In the genomic region with DNA sequence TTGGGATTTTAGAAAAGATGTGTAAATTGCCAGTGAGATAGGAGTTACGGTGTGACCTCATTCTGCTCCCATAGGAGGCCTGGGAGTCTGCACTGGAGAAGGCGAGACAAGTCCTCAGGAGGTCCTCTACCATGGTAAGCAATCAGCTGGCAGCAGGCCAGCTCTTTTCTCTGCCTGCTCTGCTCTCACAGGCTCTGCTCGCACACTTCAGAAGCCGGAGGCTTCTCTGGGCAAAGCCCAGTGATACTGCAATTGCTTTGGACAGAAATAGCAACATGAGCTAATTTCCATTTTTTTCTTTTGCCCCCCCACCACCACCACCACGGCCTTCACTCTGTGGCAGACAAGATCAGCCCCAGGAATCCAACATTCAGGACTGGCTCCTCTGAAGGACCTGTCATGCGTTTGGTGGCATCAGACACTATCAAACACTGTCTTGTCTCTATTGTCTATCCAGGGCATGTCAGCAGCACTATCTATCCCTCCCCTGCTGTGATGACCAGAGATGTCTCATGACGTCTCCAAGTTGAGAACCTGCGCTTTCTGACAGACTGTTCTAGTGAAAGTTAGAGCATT, we compare ENCODE assay signal across 7 mouse cellular contexts.
DNase-seq lines count a peak whose midpoint lies in the region; ATAC-seq and TF ChIP-seq lines count a peak whose summit lies in the region.

No protein-coding gene starts in this region.

- no peaks in the 10 kb centered on the region for H3K27me3 ChIP-seq in embryonic facial prominence, embryonic 12.5 days
- H3K27me3 ChIP-seq in hindbrain, embryonic 13.5 days = no peaks in the 10 kb centered on the region
- H3K27me3 ChIP-seq in lung, postnatal 0 days (replicated peaks; ENCODE audit: insufficient read depth, low read length) = no peaks in the 10 kb centered on the region

- H3K36me3 ChIP-seq in embryonic facial prominence, embryonic 12.5 days = no peaks in the 10 kb centered on the region
- no peaks in the 10 kb centered on the region for H3K36me3 ChIP-seq in hindbrain, embryonic 13.5 days
- H3K36me3 ChIP-seq in lung, postnatal 0 days (ENCODE audit: insufficient read depth, low read length) = no peaks in the 10 kb centered on the region

- TF ChIP-seq EP300 in lung, postnatal 0 days (IDR thresholded peaks at IDR 0.05) = no peak

- H3K9ac ChIP-seq in embryonic facial prominence, embryonic 12.5 days = no peak overlapping the region
- no peak overlapping the region for H3K9ac ChIP-seq in hindbrain, embryonic 13.5 days
- no peak overlapping the region for H3K9ac ChIP-seq in lung, postnatal 0 days (replicated peaks; ENCODE audit: low read depth)

- H3K9me3 ChIP-seq in embryonic facial prominence, embryonic 12.5 days = no peaks in the 10 kb centered on the region
- no peaks in the 10 kb centered on the region for H3K9me3 ChIP-seq in hindbrain, embryonic 13.5 days
- no peaks in the 10 kb centered on the region for H3K9me3 ChIP-seq in lung, postnatal 0 days (ENCODE audit: low read length)

- H3K4me3 ChIP-seq in embryonic facial prominence, embryonic 12.5 days = no peak overlapping the region
- no peak overlapping the region for H3K4me3 ChIP-seq in hindbrain, embryonic 13.5 days
- H3K4me3 ChIP-seq in lung, postnatal 0 days (ENCODE audit: low read depth, low read length) = no peak overlapping the region

- no peak overlapping the region for H3K27ac ChIP-seq in embryonic facial prominence, embryonic 12.5 days
- peak overlapping the region; percentile 56 for H3K27ac ChIP-seq in hindbrain, embryonic 13.5 days
- H3K27ac ChIP-seq in lung, postnatal 0 days (ENCODE audit: low read length) = 0 out of 2 replicates have a peak overlapping the region, but pooled peaks have one; percentile 0

- H3K4me2 ChIP-seq in embryonic facial prominence, embryonic 12.5 days (replicated peaks) = no peak overlapping the region
- no peak overlapping the region for H3K4me2 ChIP-seq in hindbrain, embryonic 13.5 days
- H3K4me2 ChIP-seq in lung, postnatal 0 days (replicated peaks; ENCODE audit: low read depth, low read length) = no peak overlapping the region

- WGBS in embryonic facial prominence, embryonic 12.5 days = 64% methylated on average over 8 of the region's 8 CpGs
- 40% methylated on average over 8 of the region's 8 CpGs for WGBS in hindbrain, embryonic 13.5 days
- 31% methylated on average over 8 of the region's 8 CpGs for WGBS in lung, postnatal 0 days

- peak; percentile 48 for DNase-seq in testis, postnatal 10 days (ENCODE audit: low spot score)
- DNase-seq in testis, postnatal 14 days (ENCODE audit: low spot score) = no peak
- peak; percentile 83 for DNase-seq in lung, postnatal 0 days (ENCODE audit: low spot score)
- DNase-seq in thymus, postnatal 36 days = no peak
- DNase-seq in spleen, postnatal 36 days (ENCODE audit: low spot score in 2 of 2) = no peak

- no peaks in the 10 kb centered on the region for H3K4me1 ChIP-seq in embryonic facial prominence, embryonic 12.5 days
- peaks cover 15% of the 10 kb centered on the region for H3K4me1 ChIP-seq in hindbrain, embryonic 13.5 days (replicated peaks)
- no peaks in the 10 kb centered on the region for H3K4me1 ChIP-seq in lung, postnatal 0 days (ENCODE audit: insufficient read depth, low read depth, low read length)

- TF ChIP-seq CTCF in lung, postnatal 0 days (IDR thresholded peaks at IDR 0.05) = no peak

- ATAC-seq in embryonic facial prominence, embryonic 12.5 days (ENCODE audit: insufficient number of reproducible peaks, insufficient read depth, low FRiP score, low TSS enrichment) = 0 out of 2 replicates have a peak, but pooled peaks have one; percentile 41
- peak; percentile 88 for ATAC-seq in hindbrain, embryonic 13.5 days (ENCODE audit: low FRiP score)
- ATAC-seq in lung, postnatal 0 days = peak; percentile 89

Comparison
In these comparisons a context has a peak if more than half of its experiments do, and no peak if none do; other contexts are left out.
1. DNase-seq: peak in testis, postnatal 10 days (single experiment) and lung, postnatal 0 days (single experiment); none in testis, postnatal 14 days (single experiment), thymus, postnatal 36 days (0 of 2) and spleen, postnatal 36 days (0 of 2).
2. Peak in every context shown above with its lines, with median percentiles within 50 percentile points of each other: ATAC-seq.